Mouse (Mus musculus) ES-E14 (cell line): ENCODE results near the gene Gps2.

Experiments used
- CHD2 ChIP-seq: IDR thresholded peaks from 2 replicates; pipeline ENCODE4 v1.6.1; 2014; ENCODE audit warnings: mild to moderate bottlenecking, low read depth, low read length, inconsistent platforms
- HCFC1 ChIP-seq: IDR thresholded peaks from 2 replicates; pipeline ENCODE4 v1.6.1; 2012; ENCODE audit warnings: low read length, inconsistent platforms, borderline replicate concordance; ENCODE audit not compliant: insufficient read depth
- MAFK ChIP-seq: IDR thresholded peaks from 2 replicates; pipeline ENCODE4 v1.6.1; 2014; ENCODE audit warnings: mild to moderate bottlenecking, low read depth, low read length, inconsistent platforms; ENCODE audit not compliant: insufficient read depth
- ZC3H11A ChIP-seq: IDR thresholded peaks from 2 replicates; pipeline ENCODE4 v1.6.1; 2012; ENCODE audit warnings: low read depth, mild to moderate bottlenecking, inconsistent platforms, low read length, borderline replicate concordance
- ZNF384 ChIP-seq: IDR thresholded peaks from 2 replicates; pipeline ENCODE4 v1.6.1; 2012; ENCODE audit warnings: low read depth, low read length, inconsistent platforms

GRCm38 (mm10) chr11:69884663-69885062, 29.0 kb upstream of the Gps2 start:
- TF ChIP-seq CHD2 (no peak), ZNF384 (no peak), HCFC1 (no peak), MAFK (no peak), ZC3H11A (no peak)
